13 mouse cellular contexts compared by ENCODE assay signal in the genomic region with DNA sequence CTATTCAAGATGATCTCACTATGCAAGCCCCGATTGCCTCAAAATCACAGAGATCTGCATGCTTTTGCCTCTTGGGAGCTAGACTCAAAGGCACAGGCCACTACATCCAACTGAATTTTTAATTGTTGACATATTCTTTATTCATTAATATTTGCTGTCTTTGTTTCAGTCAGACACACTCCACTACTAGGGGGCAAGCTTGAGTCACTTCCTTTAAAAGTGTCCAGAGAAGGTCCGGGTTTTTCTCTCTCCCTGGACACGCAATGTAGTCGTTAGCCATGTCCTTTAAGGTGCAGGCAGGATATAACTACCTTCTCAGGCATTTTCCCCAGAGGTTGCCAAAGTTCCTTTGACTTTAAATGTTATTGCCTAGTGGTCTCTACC. TPM values are rescaled to one million over a fixed set of nuclear protein-coding genes. Genes with fewer than 3 reads are reported as not detected.
DNase-seq lines count a peak whose midpoint lies in the region; ATAC-seq and TF ChIP-seq lines count a peak whose summit lies in the region.
"Had no signal": no experiment of that assay in that cellular context is flagged by ENCODE, and none has a peak within 500 bp of the region (broad histone marks: within the 10 kb centered on the region; RNA-seq: fewer than 3 reads in every experiment).

No protein-coding gene starts in this region.

- peak; percentile 11 to 29 for DNase-seq in adrenal gland, adult 18-20 months (ENCODE audit: low spot score in 2 of 2)
- DNase-seq in adrenal gland, adult 2 months, result no peak
- peak; percentile 15 for DNase-seq in heart, adult 8-10 months (ENCODE audit: low spot score)
- peak; percentile 41 for DNase-seq in left cerebral cortex, postnatal 4 days
- DNase-seq in left cerebral cortex, adult 9 months (ENCODE audit: low spot score in 2 of 2), result no peak
- no peak for DNase-seq in Patski (ENCODE audit: low read depth, low spot score)
- DNase-seq in forebrain, postnatal 0 days, result no peak
- DNase-seq: liver, embryonic 13.5 days had no signal

- 71% methylated on average over 4 of the region's 4 CpGs for WGBS in heart, embryonic 11.5 days (ENCODE audit: insufficient replicate concordance)
- WGBS in forebrain, postnatal 0 days, result 75% methylated on average over 4 of the region's 4 CpGs

- POLR2A ChIA-PET in Patski (lab: Charles Lee), result no interaction called here

- ATAC-seq in heart, embryonic 11.5 days (replicated peaks; ENCODE audit: insufficient number of reproducible peaks, low FRiP score, low TSS enrichment), result no peak
- no peak for ATAC-seq in Patski
- no peak for ATAC-seq in forebrain, postnatal 0 days
- ATAC-seq: inflammation-experienced regulatory T-cells, adult 6 months had no signal

- H3K9ac ChIP-seq in heart, embryonic 11.5 days (ENCODE audit: low read depth, low read length), result no peak overlapping the region
- no peak overlapping the region for H3K9ac ChIP-seq in forebrain, postnatal 0 days
- H3K9ac ChIP-seq: liver, embryonic 13.5 days had no signal

- no peak overlapping the region for H3K4me2 ChIP-seq in heart, embryonic 11.5 days
- no peak overlapping the region for H3K4me2 ChIP-seq in forebrain, postnatal 0 days (ENCODE audit: low read depth)
- H3K4me2 ChIP-seq: liver, embryonic 13.5 days had no signal

- no peak overlapping the region for H3K27ac ChIP-seq in heart, embryonic 11.5 days (ENCODE audit: low read depth, low read length)
- H3K27ac ChIP-seq in forebrain, postnatal 0 days (ENCODE audit: low read depth, low read length), result no peak overlapping the region
- H3K27ac ChIP-seq: liver, embryonic 13.5 days had no signal

- CTCF ChIA-PET in Patski (lab: Charles Lee), result interaction anchor here (1.0 to 1.3 kb wide), 3 partner anchors 25 to 338 kb away, joined by 3 read pairs; no protein-coding TSS in a partner anchor

- no peak overlapping the region for H3K4me3 ChIP-seq in heart, embryonic 11.5 days (ENCODE audit: low read depth, low read length)
- no peak overlapping the region for H3K4me3 ChIP-seq in forebrain, postnatal 0 days (ENCODE audit: low read depth, low read length)
- H3K4me3 ChIP-seq: erythroblast, embryonic 14.5 days; liver, embryonic 13.5 days; myocyte had no signal

- no peaks in the 10 kb centered on the region for H3K36me3 ChIP-seq in heart, embryonic 11.5 days (ENCODE audit: control insufficient read depth, insufficient read depth, low read length)
- no peaks in the 10 kb centered on the region for H3K36me3 ChIP-seq in forebrain, postnatal 0 days (ENCODE audit: insufficient read depth)
- H3K36me3 ChIP-seq: liver, embryonic 13.5 days had no signal

- no peaks in the 10 kb centered on the region for H3K4me1 ChIP-seq in heart, embryonic 11.5 days (ENCODE audit: control insufficient read depth, insufficient read depth, low read length)
- H3K4me1 ChIP-seq in forebrain, postnatal 0 days (ENCODE audit: insufficient read depth), result no peaks in the 10 kb centered on the region
- H3K4me1 ChIP-seq: liver, embryonic 13.5 days had no signal

- no peaks in the 10 kb centered on the region for H3K9me3 ChIP-seq in heart, embryonic 11.5 days (replicated peaks; ENCODE audit: control insufficient read depth, low read length)
- H3K9me3 ChIP-seq in forebrain, postnatal 0 days (ENCODE audit: low read length), result no peaks in the 10 kb centered on the region
- H3K9me3 ChIP-seq: liver, embryonic 13.5 days had no signal

- H3K27me3 ChIP-seq in heart, embryonic 11.5 days (ENCODE audit: control insufficient read depth, insufficient read depth, low read length), result no peaks in the 10 kb centered on the region
- H3K27me3 ChIP-seq in Patski, result no peaks in the 10 kb centered on the region
- H3K27me3 ChIP-seq in forebrain, postnatal 0 days (ENCODE audit: insufficient read depth, low read length), result no peaks in the 10 kb centered on the region
- H3K27me3 ChIP-seq: liver, embryonic 13.5 days had no signal

- in situ Hi-C loops in Patski (cut with MboI; ENCODE audit: low pct_unique_long_range_greater_than_20kb), result loop anchor here (10.0 kb wide), 1 partner anchor 1092 kb away; no protein-coding TSS in a partner anchor

- peak; percentile 70 for TF ChIP-seq CTCF in Patski (IDR thresholded peaks at IDR 0.05)
- TF ChIP-seq CTCF in forebrain, postnatal 0 days (IDR thresholded peaks at IDR 0.05; ENCODE audit: low read depth), result no peak

- intact Hi-C loops in left cerebral cortex, postnatal 4 days (cut with DNase I), result loop anchor here (10.0 kb wide), 2 partner anchors 902 to 1092 kb away; no protein-coding TSS in a partner anchor

RNA-seq across cellular contexts. Expression of gene Themis3, which starts 21.8 kb away (rescaled TPM):
- total RNA-seq in adrenal gland, adult 18-20 months (2021), result not detected
- not detected for total RNA-seq in adrenal gland, adult 2 months (2021)
- polyA plus RNA-seq in adrenal gland, adult 2 months (2012; rRNA removed), result not detected in 2 replicates
- not detected for total RNA-seq in heart, adult 8-10 months (2022)
- polyA plus RNA-seq in heart, embryonic 11.5 days (2014; fragmentation: Nextera tagmentation; extraction: Ambion mirVana), result not detected in 2 replicates
- not detected for total RNA-seq in left cerebral cortex, postnatal 4 days (2021)
- not detected for polyA plus RNA-seq in Patski (2021)
- total RNA-seq in forebrain, postnatal 0 days (2014; rRNA removed), result 0.08 TPM in 1 of 2 replicates, not detected in the other
- polyA plus RNA-seq in forebrain, postnatal 0 days (2015; fragmentation: Nextera tagmentation; extraction: Ambion mirVana), result not detected in 2 replicates
- total RNA-seq: heart, postnatal 36 days had no signal
- polyA plus RNA-seq: erythroblast, embryonic 14.5 days; inflammation-experienced regulatory T-cells, adult 6 months; liver, embryonic 13.5 days; myocyte had no signal

RNA-seq across cellular contexts. Expression of gene Rab12, which starts 53.1 kb away (rescaled TPM):
- 10 to 100 TPM; 74.9 to 83.1 TPM for total RNA-seq in adrenal gland, adult 18-20 months (2021)
- total RNA-seq in adrenal gland, adult 2 months (2021), result 10 to 100 TPM; 89.6 to 95.0 TPM
- polyA plus RNA-seq in adrenal gland, adult 2 months (2012; rRNA removed), result 40.4 and 42.8 TPM in 2 replicates
- total RNA-seq in heart, adult 8-10 months (2022), result 100 to 1,000 TPM; 219 to 237 (median 230) TPM
- 49.8 and 51.6 TPM in 2 replicates for polyA plus RNA-seq in heart, embryonic 11.5 days (2014; fragmentation: Nextera tagmentation; extraction: Ambion mirVana)
- 100 to 1,000 TPM; 154 to 159 TPM for total RNA-seq in left cerebral cortex, postnatal 4 days (2021)
- polyA plus RNA-seq in Patski (2021), result 79.8 TPM
- 132 and 148 TPM in 2 replicates for total RNA-seq in forebrain, postnatal 0 days (2014; rRNA removed)
- 86.4 and 94.5 TPM in 2 replicates for polyA plus RNA-seq in forebrain, postnatal 0 days (2015; fragmentation: Nextera tagmentation; extraction: Ambion mirVana)

Comparison
In these comparisons a context has a peak if more than half of its experiments do, and no peak if none do; other contexts are left out.
1. DNase-seq: peak in adrenal gland, adult 18-20 months (2 of 2), heart, adult 8-10 months (single experiment) and left cerebral cortex, postnatal 4 days (single experiment); none in adrenal gland, adult 2 months (single experiment), left cerebral cortex, adult 9 months (0 of 2), Patski (single experiment) and forebrain, postnatal 0 days (single experiment).